Mouse (Mus musculus) forebrain, embryonic 14.5 days (tissue): ENCODE data around the gene Apoc1. TPM values are rescaled to one million over a fixed set of nuclear protein-coding genes. Genes with fewer than 3 reads are reported as not detected.
"Not testable (repeated sequence)": the region's sequence is repeated elsewhere in the genome, so short reads cannot be mapped to it uniquely, and the experiment has no call there.

ENCODE experiments used
- ATAC-seq: fragments of 200-750 bp; cut with Nextera tagmentation; 2 replicates; pipeline ENCODE4 v1.8.0; 2017; ENCODE audit warnings: mild to moderate bottlenecking, moderate library complexity
- DNase-seq: peaks from one replicate; pipeline ENCODE4 v3.0.0-alpha.2; 2015; ENCODE audit warnings: low spot score
- H3K27ac ChIP-seq: fragments of 300-500 bp; sonication (generic); 2 replicates; pipeline ENCODE4 v1.5.1; 2014; ENCODE audit warnings: low read depth, mild to moderate bottlenecking, control low read depth, low read length, moderate library complexity
- H3K27me3 ChIP-seq: fragments of 300-500 bp; sonication (generic); replicated peaks from 2 replicates; pipeline ENCODE4 v1.6.1; 2014; ENCODE audit warnings: low read length, control low read depth, mixed read lengths; ENCODE audit not compliant: control insufficient read depth, insufficient read depth
- H3K36me3 ChIP-seq: fragments of 300-500 bp; sonication (generic); 2 replicates; pipeline ENCODE4 v1.6.1; 2014; ENCODE audit warnings: low read length, control low read depth; ENCODE audit not compliant: control insufficient read depth, insufficient read depth
- H3K4me1 ChIP-seq: fragments of 300-500 bp; sonication (generic); 2 replicates; pipeline ENCODE4 v1.6.1; 2014; ENCODE audit warnings: antibody characterized with exemption, low read length, control low read depth; ENCODE audit not compliant: control insufficient read depth, insufficient read depth
- H3K4me2 ChIP-seq: fragments of 300-500 bp; sonication (generic); 2 replicates; pipeline ENCODE4 v1.6.1; 2014; ENCODE audit warnings: mild to moderate bottlenecking, control low read depth, low read length
- H3K4me3 ChIP-seq: fragments of 300-500 bp; sonication (generic); 2 replicates; pipeline ENCODE4 v1.5.1; 2014; ENCODE audit warnings: low read depth, low read length, control low read depth
- H3K9ac ChIP-seq: fragments of 300-500 bp; sonication (generic); 2 replicates; pipeline ENCODE4 v1.6.1; 2014; ENCODE audit warnings: mild to moderate bottlenecking, low read length, control low read depth, moderate library complexity
- H3K9me3 ChIP-seq: fragments of 300-500 bp; sonication (generic); replicated peaks from 2 replicates; pipeline ENCODE4 v1.6.1; 2016; ENCODE audit warnings: low read length, control low read depth, mixed read lengths; ENCODE audit not compliant: control insufficient read depth
- WGBS: fragments of 180-500 bp; shearing (Covaris S2); extraction: QIAGEN DNeasy Blood & Tissue Kit; methylation state at CpG from one replicate; pipeline ENCODE4 v1.1.7; 2014; 5-methylcytosine and 5-hydroxymethylcytosine counted together
- polyA plus RNA-seq: library from polyadenylated mRNA; unstranded; fragments of >200 nt; fragmentation: Nextera tagmentation; extraction: Ambion mirVana; gene quantifications from 2 replicates; pipeline ENCODE4 v1.2.1, GENCODE M21; 2014

Gene Apoc1
- polyA plus RNA-seq, 1 experiment from 2014 or later = 1.4 TPM

DNA sequence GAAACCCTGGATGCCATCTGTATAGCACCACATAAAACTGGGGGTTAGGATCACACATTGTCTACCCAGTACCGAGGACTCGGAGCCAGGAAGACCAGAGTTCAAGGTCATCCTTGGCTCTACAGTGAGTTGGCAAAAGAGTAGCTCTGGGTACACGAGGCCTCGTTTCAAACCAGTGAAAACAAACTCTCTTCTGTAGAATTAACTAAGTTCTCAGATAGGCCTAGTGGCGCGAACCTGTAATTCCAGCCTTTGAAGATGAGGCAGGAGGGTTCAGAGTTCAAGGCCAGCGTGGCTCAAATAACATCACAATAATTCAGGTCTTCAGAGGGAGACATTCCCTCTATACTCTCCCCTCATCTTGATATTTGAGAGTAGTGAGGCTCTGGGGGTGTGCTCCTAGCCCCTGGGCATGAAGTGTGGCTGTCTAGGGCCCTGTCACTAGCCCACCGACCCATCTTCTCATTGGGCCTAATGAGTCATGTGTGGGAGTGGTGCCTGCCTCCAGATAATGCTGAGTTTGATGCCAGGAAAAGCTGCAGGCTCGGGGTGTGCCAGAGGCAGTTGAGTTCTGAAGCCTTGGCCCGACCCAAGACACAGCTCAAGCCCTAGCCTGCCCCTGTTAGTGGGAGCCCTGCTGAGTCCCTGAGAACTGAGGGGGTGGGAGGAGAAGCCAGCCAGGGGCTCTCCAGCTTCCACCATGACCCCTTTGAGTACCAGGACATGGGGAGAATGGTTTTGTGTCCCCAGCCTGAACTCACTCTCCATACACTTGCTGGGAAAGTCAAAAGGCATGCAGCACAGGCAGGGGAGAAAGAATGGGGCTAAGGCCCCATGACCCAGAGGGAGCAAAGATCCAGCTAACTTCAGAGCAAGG is 2.1 kb upstream of the Apoc1 start:
- Histone ChIP-seq H3K4me2 (no peak overlapping the region), H3K4me1 (peaks cover 4% of the 10 kb centered on the region; the same call in 1 of the 2 replicates), H3K9ac (no peak overlapping the region), H3K36me3 (no peaks in the 10 kb centered on the region), H3K4me3 (no peak overlapping the region), H3K9me3 (no peaks in the 10 kb centered on the region), H3K27me3 (no peaks in the 10 kb centered on the region), H3K27ac (no peak overlapping the region)
- DNase-seq (no peak), ATAC-seq (no peak)
- WGBS = 89% methylated on average over 10 of the region's 10 CpGs

DNA sequence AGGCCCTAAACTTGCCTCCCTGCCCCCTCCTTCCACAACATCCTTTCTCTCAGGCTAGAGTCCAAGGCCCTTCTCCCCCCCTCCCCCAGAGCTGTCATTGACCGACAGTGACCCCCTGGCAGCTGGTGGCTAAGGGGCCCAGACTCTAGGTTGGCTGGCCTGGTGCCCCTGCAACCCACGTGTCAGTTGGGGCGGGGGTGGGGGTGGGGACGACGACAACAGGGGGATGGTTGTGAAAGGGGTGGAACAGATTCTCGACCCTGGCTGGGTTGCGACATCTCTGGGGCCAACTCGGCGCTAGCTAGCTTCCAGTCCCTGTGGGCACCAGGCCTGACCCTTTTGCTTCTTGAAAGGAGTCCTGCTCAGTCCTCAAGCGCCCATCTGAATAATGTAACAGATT is 961 bp upstream of the Apoc1 start:
- 35% methylated on average over 10 of the region's 10 CpGs for WGBS
- no peak overlapping the region for H3K27ac ChIP-seq
- no peak overlapping the region for H3K4me3 ChIP-seq
- no peaks in the 10 kb centered on the region for H3K36me3 ChIP-seq
- no peak overlapping the region for H3K4me2 ChIP-seq
- no peaks in the 10 kb centered on the region for H3K9me3 ChIP-seq
- no peak for ATAC-seq
- DNase-seq = no peak
- 0 out of 2 replicates have a peak, but pooled peaks cover under 1% of the 10 kb centered on the region for H3K4me1 ChIP-seq
- no peak overlapping the region for H3K9ac ChIP-seq
- H3K27me3 ChIP-seq = no peaks in the 10 kb centered on the region

DNA sequence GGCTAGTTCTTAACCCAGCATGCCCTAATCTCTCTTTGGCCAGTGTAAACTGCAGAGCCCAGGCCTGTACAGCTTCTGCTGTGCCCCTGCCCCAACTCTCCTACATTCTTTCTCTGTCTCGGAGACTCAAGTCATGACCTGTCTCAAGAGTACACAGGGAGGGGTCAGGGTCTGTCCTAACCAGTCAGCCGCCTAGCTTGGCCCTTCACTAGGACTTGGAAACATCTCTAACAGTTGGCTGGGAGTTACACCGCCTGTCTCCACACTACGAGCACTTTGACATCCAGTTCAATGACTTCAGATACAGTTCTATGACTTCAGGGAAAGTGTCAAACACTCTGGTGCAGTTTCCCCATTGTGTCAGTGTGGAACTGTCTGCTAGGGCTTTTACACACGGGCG is 1.0 kb downstream of the Apoc1 start:
- no peak for ATAC-seq
- H3K36me3 ChIP-seq = no peaks in the 10 kb centered on the region
- DNase-seq = no peak
- no peak overlapping the region for H3K4me3 ChIP-seq
- no peaks in the 10 kb centered on the region for H3K4me1 ChIP-seq
- H3K27ac ChIP-seq = no peak overlapping the region
- H3K9me3 ChIP-seq = no peaks in the 10 kb centered on the region
- H3K27me3 ChIP-seq = no peaks in the 10 kb centered on the region
- 78% methylated on average over 6 of the region's 6 CpGs for whole genome bisulfite sequencing
- H3K4me2 ChIP-seq = no peak overlapping the region
- H3K9ac ChIP-seq = no peak overlapping the region

GRCm38 (mm10) chr7:19690845-19691244 is 1.6 kb downstream of the Apoc1 start:
- DNase-seq (no peak), ATAC-seq (no peak)
- no peaks in the 10 kb centered on the region for H3K9me3 ChIP-seq
- no peak overlapping the region for H3K9ac ChIP-seq
- H3K27me3 ChIP-seq = no peaks in the 10 kb centered on the region
- 82% methylated on average over 4 of the region's 4 CpGs for WGBS
- H3K4me2 ChIP-seq = no peak overlapping the region
- H3K27ac ChIP-seq = no peak overlapping the region
- H3K4me1 ChIP-seq = no peaks in the 10 kb centered on the region
- no peaks in the 10 kb centered on the region for H3K36me3 ChIP-seq
- H3K4me3 ChIP-seq = no peak overlapping the region

DNA sequence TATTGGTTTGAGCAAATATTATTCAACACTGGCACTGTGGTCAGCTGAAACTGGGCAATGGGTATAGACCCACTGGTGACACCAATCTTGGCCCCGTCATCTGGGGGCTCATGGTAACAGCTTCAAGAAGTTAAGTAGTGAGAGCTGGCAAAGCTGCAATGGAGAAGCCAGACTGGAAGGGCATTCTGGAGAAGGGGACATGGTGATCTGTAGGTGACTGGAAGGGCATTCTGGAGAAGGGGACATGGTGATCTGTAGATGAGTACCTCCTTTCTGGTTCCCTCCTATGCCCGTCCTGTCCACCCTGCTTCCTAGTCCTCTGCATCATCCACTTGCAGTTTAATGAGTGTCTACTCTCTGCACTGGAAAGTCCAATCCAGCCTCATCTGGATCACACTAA is 3.8 kb downstream of the Apoc1 start:
- WGBS = 96% methylated on average over 2 of the region's 2 CpGs
- Histone ChIP-seq H3K27ac (no peak overlapping the region), H3K9ac (no peak overlapping the region), H3K9me3 (no peaks in the 10 kb centered on the region), H3K4me3 (no peak overlapping the region), H3K4me2 (no peak overlapping the region), H3K27me3 (no peaks in the 10 kb centered on the region), H3K36me3 (no peaks in the 10 kb centered on the region), H3K4me1 (no peaks in the 10 kb centered on the region)
- ATAC-seq (no peak), DNase-seq (no peak)

GRCm38 (mm10) chr7:19688101-19688500 is 4.4 kb downstream of the Apoc1 start:
- no peaks in the 10 kb centered on the region for H3K36me3 ChIP-seq
- no peaks in the 10 kb centered on the region for H3K9me3 ChIP-seq
- 89% methylated on average over 10 of the region's 10 CpGs for WGBS
- no peak overlapping the region for H3K4me2 ChIP-seq
- H3K27ac ChIP-seq = no peak overlapping the region
- H3K27me3 ChIP-seq = no peaks in the 10 kb centered on the region
- H3K4me3 ChIP-seq = no peak overlapping the region
- H3K9ac ChIP-seq = no peak overlapping the region
- no peak for DNase-seq
- H3K4me1 ChIP-seq = no peaks in the 10 kb centered on the region
- no peak for ATAC-seq

- H3K4me2 ChIP-seq, DNase-seq, H3K9ac ChIP-seq, H3K4me3 ChIP-seq, H3K4me1 ChIP-seq, H3K36me3 ChIP-seq, H3K27me3 ChIP-seq, ATAC-seq, H3K9me3 ChIP-seq, H3K27ac ChIP-seq: not testable (repeated sequence)
- WGBS = 76% methylated on average over 8 of the region's 8 CpGs
Observed at GRCm38 (mm10) chr7:19686927-19687583, 5.4 kb downstream of the Apoc1 start.

DNA sequence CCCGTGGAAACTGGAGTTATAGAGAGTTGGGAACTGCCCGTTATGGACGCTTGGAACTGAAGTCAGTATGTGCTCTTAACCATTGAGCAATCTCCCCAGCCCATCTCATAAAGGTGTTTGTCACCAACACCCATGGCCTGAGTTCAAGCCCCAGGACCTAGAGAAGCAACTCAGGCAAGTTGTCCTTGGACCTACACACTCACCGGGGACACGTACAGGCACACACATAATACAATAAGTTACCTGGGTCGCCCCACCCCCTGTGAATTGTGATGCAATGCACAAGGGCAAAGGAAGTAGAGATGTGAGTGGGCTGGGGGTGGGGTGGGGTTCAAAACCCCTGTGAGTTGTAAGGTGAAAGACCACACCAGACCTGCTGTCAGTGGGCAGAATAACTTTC is 5.9 kb downstream of the Apoc1 start:
- Histone ChIP-seq H3K36me3 (no peaks in the 10 kb centered on the region), H3K4me3 (no peak overlapping the region), H3K4me1 (no peaks in the 10 kb centered on the region), H3K9ac (no peak overlapping the region), H3K9me3 (no peaks in the 10 kb centered on the region), H3K27me3 (no peaks in the 10 kb centered on the region), H3K27ac (no peak overlapping the region), H3K4me2 (no peak overlapping the region)
- WGBS = 93% methylated on average over 6 of the region's 6 CpGs
- no peak for DNase-seq
- ATAC-seq = no peak

GRCm38 (mm10) chr7:19685374-19685773 is 7.1 kb downstream of the Apoc1 start:
- Histone ChIP-seq H3K9ac (no peak overlapping the region), H3K4me2 (no peak overlapping the region), H3K9me3 (no peaks in the 10 kb centered on the region), H3K27me3 (no peaks in the 10 kb centered on the region), H3K4me3 (no peak overlapping the region), H3K36me3 (no peaks in the 10 kb centered on the region), H3K27ac (no peak overlapping the region), H3K4me1 (no peaks in the 10 kb centered on the region)
- DNase-seq = no peak
- no peak for ATAC-seq
- 73% methylated on average over 4 of the region's 4 CpGs for WGBS
